Mouse (Mus musculus): ENCODE measurements around the gene Wfdc5. TPM values are rescaled to one million over a fixed set of nuclear protein-coding genes. Genes with fewer than 3 reads are reported as not detected.

Wfdc5 gene
- polyA plus RNA-seq, 1 experiment from 2014 or later = not detected

- DNase-seq = no peak
- no peaks in the 10 kb centered on the region for H3K9me3 ChIP-seq (ENCODE audit: low read length)
- no peak overlapping the region for H3K27ac ChIP-seq (ENCODE audit: low read depth)
- 0 out of 2 replicates have a peak, but pooled peaks cover 5% of the 10 kb centered on the region for H3K27me3 ChIP-seq (ENCODE audit: insufficient read depth, low read length)
- H3K4me2 ChIP-seq (ENCODE audit: low read depth, low read length) = no peak overlapping the region
- no peak for ATAC-seq
- no peaks in the 10 kb centered on the region for H3K36me3 ChIP-seq (replicated peaks; ENCODE audit: insufficient read depth, low read length)
- TF ChIP-seq CTCF (IDR thresholded peaks at IDR 0.05; ENCODE audit: low read depth) (no peak), EP300 (IDR thresholded peaks at IDR 0.05; ENCODE audit: low read depth) (no peak)
- no peaks in the 10 kb centered on the region for H3K4me1 ChIP-seq (ENCODE audit: insufficient read depth)
- no peak overlapping the region for H3K9ac ChIP-seq (replicated peaks)
- 77% methylated on average over 5 of the region's 5 CpGs for WGBS (ENCODE audit: insufficient replicate concordance)
- no peak overlapping the region for H3K4me3 ChIP-seq (ENCODE audit: low read depth, low read length)
Observed at GRCm38 (mm10) chr2:164177831-164178230, 4.7 kb downstream of the Wfdc5 start.

DNA sequence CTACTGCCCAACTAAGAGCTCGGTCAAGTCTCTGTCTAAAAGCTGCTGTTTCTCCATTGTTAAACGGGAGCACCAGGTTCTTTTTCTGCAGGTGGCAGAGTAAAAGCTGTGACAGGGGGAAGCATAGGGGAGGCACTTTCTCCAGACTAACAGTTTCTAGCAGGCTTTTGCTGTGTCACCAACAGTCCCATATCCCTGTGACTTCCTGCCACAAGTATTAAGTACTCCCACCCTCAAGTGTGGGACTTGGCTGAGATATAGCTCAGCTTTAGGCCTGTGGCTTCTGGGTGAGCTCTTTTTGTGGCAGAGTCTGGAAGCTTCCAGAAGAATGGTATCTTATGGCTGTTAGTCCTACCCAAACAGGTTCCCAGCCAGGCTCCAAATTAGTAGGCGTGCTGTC is 6.7 kb downstream of the Wfdc5 start:
- H3K36me3 ChIP-seq (replicated peaks; ENCODE audit: insufficient read depth, low read length) = no peaks in the 10 kb centered on the region
- 51% methylated on average over 3 of the region's 3 CpGs for WGBS (ENCODE audit: insufficient replicate concordance)
- H3K4me2 ChIP-seq (ENCODE audit: low read depth, low read length) = no peak overlapping the region
- H3K9me3 ChIP-seq (ENCODE audit: low read length) = no peaks in the 10 kb centered on the region
- no peaks in the 10 kb centered on the region for H3K4me1 ChIP-seq (ENCODE audit: insufficient read depth)
- ATAC-seq = no peak
- H3K27me3 ChIP-seq (ENCODE audit: insufficient read depth, low read length) = peaks cover 17% of the 10 kb centered on the region
- TF ChIP-seq EP300 (IDR thresholded peaks at IDR 0.05; ENCODE audit: low read depth) (no peak), CTCF (IDR thresholded peaks at IDR 0.05; ENCODE audit: low read depth) (no peak)
- no peak overlapping the region for H3K4me3 ChIP-seq (ENCODE audit: low read depth, low read length)
- no peak for DNase-seq
- no peak overlapping the region for H3K9ac ChIP-seq (replicated peaks)
- no peak overlapping the region for H3K27ac ChIP-seq (ENCODE audit: low read depth)

- Histone ChIP-seq H3K27me3 (ENCODE audit: insufficient read depth, low read length) (peaks cover 27% of the 10 kb centered on the region), H3K4me2 (ENCODE audit: low read depth, low read length) (no peak overlapping the region), H3K27ac (ENCODE audit: low read depth) (no peak overlapping the region), H3K9ac (replicated peaks) (no peak overlapping the region), H3K4me1 (ENCODE audit: insufficient read depth) (no peaks in the 10 kb centered on the region), H3K36me3 (replicated peaks; ENCODE audit: insufficient read depth, low read length) (no peaks in the 10 kb centered on the region), H3K4me3 (ENCODE audit: low read depth, low read length) (no peak overlapping the region), H3K9me3 (ENCODE audit: low read length) (no peaks in the 10 kb centered on the region)
- WGBS (ENCODE audit: insufficient replicate concordance) = 69% methylated on average over 8 of the region's 8 CpGs
- TF ChIP-seq CTCF (IDR thresholded peaks at IDR 0.05; ENCODE audit: low read depth) (no peak), EP300 (IDR thresholded peaks at IDR 0.05; ENCODE audit: low read depth) (no peak)
- ATAC-seq (no peak), DNase-seq (no peak)
Observed at GRCm38 (mm10) chr2:164174649-164175395, 7.7 kb downstream of the Wfdc5 start.

DNA sequence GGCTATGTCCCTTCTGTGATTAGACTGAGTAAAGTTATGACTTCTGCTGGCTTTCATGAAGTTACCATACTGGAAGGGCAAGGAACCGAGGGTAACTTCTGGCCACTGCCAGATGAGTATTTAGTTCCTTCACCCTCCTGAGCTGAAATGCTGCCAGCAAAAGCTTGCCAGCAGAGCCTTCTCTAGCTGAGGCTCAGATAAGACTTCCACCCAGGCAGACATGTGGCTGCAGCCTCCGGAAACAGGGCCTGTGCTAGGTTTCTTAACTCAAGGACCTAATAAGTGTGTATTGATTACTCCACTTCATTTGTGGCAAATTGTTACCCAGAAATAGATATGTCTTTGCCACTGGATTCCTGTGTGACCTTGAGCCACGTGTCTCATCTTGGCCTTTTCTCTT is 9.1 kb downstream of the Wfdc5 start:
- no peak overlapping the region for H3K9ac ChIP-seq (replicated peaks)
- WGBS (ENCODE audit: insufficient replicate concordance) = 45% methylated on average over 3 of the region's 3 CpGs
- H3K4me2 ChIP-seq (ENCODE audit: low read depth, low read length) = no peak overlapping the region
- peaks cover 42% of the 10 kb centered on the region for H3K27me3 ChIP-seq (ENCODE audit: insufficient read depth, low read length)
- no peak overlapping the region for H3K27ac ChIP-seq (ENCODE audit: low read depth)
- H3K36me3 ChIP-seq (replicated peaks; ENCODE audit: insufficient read depth, low read length) = no peaks in the 10 kb centered on the region
- DNase-seq (no peak), ATAC-seq (no peak)
- H3K4me3 ChIP-seq (ENCODE audit: low read depth, low read length) = no peak overlapping the region
- no peak for TF ChIP-seq CTCF (IDR thresholded peaks at IDR 0.05; ENCODE audit: low read depth)
- no peak for TF ChIP-seq EP300 (IDR thresholded peaks at IDR 0.05; ENCODE audit: low read depth)
- H3K9me3 ChIP-seq (ENCODE audit: low read length) = no peaks in the 10 kb centered on the region
- H3K4me1 ChIP-seq (ENCODE audit: insufficient read depth) = peaks cover 2% of the 10 kb centered on the region; the same call in 1 of the 2 replicates

DNA sequence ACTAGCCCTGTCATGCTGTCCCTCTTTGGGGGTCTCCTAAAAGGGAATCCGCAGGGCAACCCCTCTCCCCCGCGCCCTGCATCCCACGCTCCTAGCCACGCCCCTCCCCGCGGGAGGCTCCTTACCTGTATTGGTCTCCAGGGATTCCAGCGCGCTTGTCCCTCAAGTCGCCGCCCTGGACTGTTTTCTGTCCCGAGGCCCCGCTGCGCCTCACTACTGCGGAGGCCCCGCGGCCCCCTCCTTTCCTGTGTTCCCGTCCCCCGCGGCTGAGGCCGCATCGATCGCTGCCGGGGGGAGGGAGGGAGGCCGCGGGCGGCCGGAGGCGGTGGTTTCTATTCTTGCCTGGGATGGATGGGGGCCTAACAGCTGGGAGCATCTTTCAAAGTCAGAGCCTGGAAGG is 11.6 kb downstream of the Wfdc5 start, which contains the start of gene Kcns1:
Gene Kcns1 (minus strand): TSS at position 212 of the 400 bp plus-strand sequence.
- Histone ChIP-seq H3K9me3 (ENCODE audit: low read length) (no peaks in the 10 kb centered on the region), H3K36me3 (replicated peaks; ENCODE audit: insufficient read depth, low read length) (no peaks in the 10 kb centered on the region), H3K27me3 (ENCODE audit: insufficient read depth, low read length) (peaks cover 66% of the 10 kb centered on the region), H3K4me3 (ENCODE audit: low read depth, low read length) (peak within 1 kb of the TSS; percentile 27), H3K4me2 (ENCODE audit: low read depth, low read length) (peak within 1 kb of the TSS; percentile 59), H3K27ac (ENCODE audit: low read depth) (no peak within 1 kb of the TSS), H3K4me1 (ENCODE audit: insufficient read depth) (peaks cover 5% of the 10 kb centered on the region; the same call in 1 of the 2 replicates), H3K9ac (replicated peaks) (no peak within 1 kb of the TSS)
- ATAC-seq (no peak), DNase-seq (no peak)
- under 1% methylated on average over 25 of the region's 29 CpGs for WGBS (ENCODE audit: insufficient replicate concordance)
- no peak for TF ChIP-seq CTCF (IDR thresholded peaks at IDR 0.05; ENCODE audit: low read depth)
- TF ChIP-seq EP300 (IDR thresholded peaks at IDR 0.05; ENCODE audit: low read depth) = no peak

- Histone ChIP-seq H3K4me1 (ENCODE audit: insufficient read depth) (peaks cover 5% of the 10 kb centered on the region; the same call in 1 of the 2 replicates), H3K4me3 (ENCODE audit: low read depth, low read length) (no peak overlapping the region), H3K9me3 (ENCODE audit: low read length) (no peaks in the 10 kb centered on the region), H3K27me3 (ENCODE audit: insufficient read depth, low read length) (peaks cover 66% of the 10 kb centered on the region), H3K9ac (replicated peaks) (no peak overlapping the region), H3K4me2 (ENCODE audit: low read depth, low read length) (no peak overlapping the region), H3K36me3 (replicated peaks; ENCODE audit: insufficient read depth, low read length) (no peaks in the 10 kb centered on the region), H3K27ac (ENCODE audit: low read depth) (no peak overlapping the region)
- TF ChIP-seq CTCF (IDR thresholded peaks at IDR 0.05; ENCODE audit: low read depth) (no peak), EP300 (IDR thresholded peaks at IDR 0.05; ENCODE audit: low read depth) (no peak)
- ATAC-seq (no peak), DNase-seq (no peak)
- WGBS (ENCODE audit: insufficient replicate concordance) = 5% methylated on average over 11 of the region's 11 CpGs
Observed at GRCm38 (mm10) chr2:164170326-164170725, 12.2 kb downstream of the Wfdc5 start.

Measured in liver, postnatal 0 days (tissue).